Mouse (Mus musculus) MEL (cell line): ENCODE data around the gene Zfp385b. TPM values are rescaled to one million over a fixed set of nuclear protein-coding genes. Genes with fewer than 3 reads are reported as not detected.

Experiments
- DNase-seq: peaks from one replicate; pipeline ENCODE4 v3.0.0; 2011; ENCODE audit warnings: low read depth, low spot score
- H3K27ac ChIP-seq: 2 replicates; pipeline ENCODE4 v1.5.1; 2012; ENCODE audit warnings: low read depth, mild to moderate bottlenecking, control low read depth, low read length, moderate library complexity; ENCODE audit not compliant: control insufficient read depth
- H3K27me3 ChIP-seq, 2 experiments: fragments of 150-350 bp in 1 of 2; sonication (generic) in 1 of 2; 2 replicates each; pipeline ENCODE4 v1.6.1; 2012; ENCODE audit warnings: low read length in 2 of 2, mild to moderate bottlenecking in 2 of 2, improper control_type of control experiment in 1 of 2, moderate library complexity in 1 of 2; ENCODE audit not compliant: insufficient read depth in 2 of 2, control insufficient read depth in 1 of 2
- H3K36me3 ChIP-seq, 2 experiments: 2 replicates each; pipeline ENCODE4 v1.6.1; 2012 to 2014; ENCODE audit warnings: low read length in 2 of 2, improper control_type of control experiment in 1 of 2, inconsistent platforms in 1 of 2, mild to moderate bottlenecking in 1 of 2; ENCODE audit not compliant: insufficient read depth in 2 of 2, control insufficient read depth in 1 of 2
- H3K4me1 ChIP-seq, 2 experiments: fragments of 150-350 bp in 1 of 2; sonication (generic) in 1 of 2; 2 replicates each; pipeline ENCODE4 v1.6.1; 2012; ENCODE audit warnings: low read length in 2 of 2, improper control_type of control experiment in 1 of 2, mild to moderate bottlenecking in 1 of 2; ENCODE audit not compliant: insufficient read depth in 2 of 2, control insufficient read depth in 1 of 2
- H3K4me3 ChIP-seq, 2 experiments: fragments of 150-350 bp in 1 of 2; sonication (generic) in 1 of 2; 2 replicates each; pipeline ENCODE4 v1.5.1; 2012; ENCODE audit warnings: low read depth in 2 of 2, low read length in 2 of 2, mild to moderate bottlenecking in 2 of 2, moderate library complexity in 2 of 2, control low read depth in 1 of 2, improper control_type of control experiment in 1 of 2; ENCODE audit not compliant: control insufficient read depth in 1 of 2, insufficient read depth in 1 of 2
- H3K79me2 ChIP-seq: 2 replicates; pipeline ENCODE4 v1.6.1; 2012; ENCODE audit warnings: mild to moderate bottlenecking, low read length, moderate library complexity; ENCODE audit not compliant: control insufficient read depth, poor library complexity, insufficient read depth
- H3K9ac ChIP-seq: 2 replicates; pipeline ENCODE4 v1.6.1; 2012; ENCODE audit warnings: low read depth, mild to moderate bottlenecking, control low read depth, low read length, moderate library complexity; ENCODE audit not compliant: control insufficient read depth, poor library complexity, severe bottlenecking
- H3K9me3 ChIP-seq: fragments of 150-350 bp; sonication (generic); replicated peaks from 2 replicates; pipeline ENCODE4 v1.6.1; 2012; ENCODE audit warnings: mild to moderate bottlenecking, low read length, improper control_type of control experiment, moderate library complexity; ENCODE audit not compliant: insufficient read depth
- BHLHE40 ChIP-seq: IDR thresholded peaks from 2 replicates; pipeline ENCODE4 v1.6.1; 2012; ENCODE audit warnings: low read depth, mild to moderate bottlenecking, inconsistent platforms, low read length, improper control_type of control experiment, borderline replicate concordance
- CTCF ChIP-seq, 3 experiments: IDR thresholded peaks in 2 of 3; conservative IDR thresholded peaks in 1 of 3; 2 replicates each; pipeline ENCODE4 v1.5.1; 2011 to 2012; ENCODE audit warnings: low read length in 3 of 3, low read depth in 2 of 3, mild to moderate bottlenecking in 2 of 3, improper control_type of control experiment in 1 of 3, inconsistent platforms in 1 of 3, mixed read lengths in 1 of 3, moderate library complexity in 1 of 3; ENCODE audit not compliant: control insufficient read depth in 1 of 3, insufficient read depth in 1 of 3, poor library complexity in 1 of 3, severe bottlenecking in 1 of 3
- ELF1 ChIP-seq: IDR thresholded peaks from 2 replicates; pipeline ENCODE4 v1.6.1; 2014; ENCODE audit warnings: low read depth, mild to moderate bottlenecking, inconsistent platforms, low read length, improper control_type of control experiment, moderate library complexity
- EP300 ChIP-seq, 2 experiments: IDR thresholded peaks; 2 replicates each; pipeline ENCODE4 v1.6.1; 2011; ENCODE audit warnings: improper control_type of control experiment in 2 of 2, low read length in 2 of 2, low read depth in 1 of 2, mild to moderate bottlenecking in 1 of 2
- ETS1 ChIP-seq: IDR thresholded peaks from 2 replicates; pipeline ENCODE4 v1.6.1; 2012; ENCODE audit warnings: low read depth, mild to moderate bottlenecking, inconsistent platforms, low read length, improper control_type of control experiment, moderate library complexity
- GATA1 ChIP-seq: IDR thresholded peaks from 2 replicates; pipeline ENCODE4 v1.6.1; 2011; ENCODE audit warnings: low read depth, low read length, improper control_type of control experiment
- KAT2A ChIP-seq: conservative IDR thresholded peaks from 2 replicates; pipeline ENCODE4 v1.6.1; 2012; ENCODE audit warnings: low read depth, low read length, improper control_type of control experiment, inconsistent platforms
- MAFK ChIP-seq: IDR thresholded peaks from 2 replicates; pipeline ENCODE4 v1.6.1; 2011; ENCODE audit warnings: low read depth, mild to moderate bottlenecking, low read length, improper control_type of control experiment, borderline replicate concordance
- MAX ChIP-seq: IDR thresholded peaks from 2 replicates; pipeline ENCODE4 v1.6.1; 2011; ENCODE audit warnings: low read length, improper control_type of control experiment
- MEF2A ChIP-seq: IDR thresholded peaks from 2 replicates; pipeline ENCODE4 v1.6.1; 2014; ENCODE audit warnings: low read depth, mild to moderate bottlenecking, inconsistent platforms, low read length, improper control_type of control experiment; ENCODE audit not compliant: poor library complexity, insufficient replicate concordance, severe bottlenecking; ENCODE audit errors: extremely low read depth
- MXI1 ChIP-seq: IDR thresholded peaks from 2 replicates; pipeline ENCODE4 v1.6.1; 2011; ENCODE audit warnings: mild to moderate bottlenecking, low read depth, low read length, improper control_type of control experiment
- NELFE ChIP-seq: IDR thresholded peaks from 2 replicates; pipeline ENCODE4 v1.6.1; 2011; ENCODE audit warnings: low read depth, low read length, improper control_type of control experiment
- NRF1 ChIP-seq: IDR thresholded peaks from 2 replicates; pipeline ENCODE4 v1.6.1; 2014; ENCODE audit warnings: low read depth, mild to moderate bottlenecking, inconsistent platforms, low read length, improper control_type of control experiment, moderate library complexity; ENCODE audit not compliant: poor library complexity, insufficient read depth, severe bottlenecking
- POLR2AphosphoS2 ChIP-seq: IDR thresholded peaks from 2 replicates; pipeline ENCODE4 v1.6.1; 2011; ENCODE audit warnings: low read length, improper control_type of control experiment
- RAD21 ChIP-seq: IDR thresholded peaks from 2 replicates; pipeline ENCODE4 v1.6.1; 2011; ENCODE audit warnings: mild to moderate bottlenecking, low read depth, low read length, improper control_type of control experiment
- RCOR1 ChIP-seq: IDR thresholded peaks from 2 replicates; pipeline ENCODE4 v1.6.1; 2012; ENCODE audit warnings: low read depth, mild to moderate bottlenecking, inconsistent platforms, low read length, improper control_type of control experiment
- SIN3A ChIP-seq: IDR thresholded peaks from 2 replicates; pipeline ENCODE4 v1.6.1; 2012; ENCODE audit warnings: low read length, improper control_type of control experiment, inconsistent platforms
- USF2 ChIP-seq, 2 experiments: IDR thresholded peaks; 2 replicates each; pipeline ENCODE4 v1.6.1; 2011 to 2012; ENCODE audit warnings: improper control_type of control experiment in 2 of 2, low read length in 2 of 2, borderline replicate concordance in 1 of 2, inconsistent platforms in 1 of 2, low read depth in 1 of 2, mild to moderate bottlenecking in 1 of 2; ENCODE audit not compliant: insufficient read depth in 1 of 2
- ZC3H11A ChIP-seq: IDR thresholded peaks from 2 replicates; pipeline ENCODE4 v1.6.1; 2012; ENCODE audit warnings: low read depth, mild to moderate bottlenecking, inconsistent platforms, low read length, improper control_type of control experiment
- polyA plus RNA-seq, 2 experiments: library from polyadenylated mRNA; stranded (reverse) in 1 of 2; unstranded in 1 of 2; fragments of >175 nt in 1 of 2; fragments of >200 nt in 1 of 2; gene quantifications; 2 replicates each; pipeline versions ENCODE4 v1.2.1 to v1.2.4; 2012; ENCODE audit warnings: low replicate concordance in 2 of 2, low read depth in 1 of 2; ENCODE audit not compliant: insufficient read length in 2 of 2, insufficient read depth in 1 of 2, missing spikeins in 1 of 2
- total RNA-seq: library from RNA; depleted of rRNA; stranded (reverse); fragments of 300-350 nt; gene quantifications from 2 replicates; pipeline ENCODE4 v1.2.3, GENCODE M21; 2012

Gene Zfp385b
- total and polyA plus RNA-seq, 3 experiments = not detected

- TF ChIP-seq MEF2A (no peak), KAT2A (no peak), EP300 (IDR thresholded peaks at IDR 0.05; ENCODE audit: low read depth in 1 of 2, low read length in 2 of 2) (no peak), ETS1 (no peak), GATA1 (no peak), NELFE (no peak), SIN3A (no peak), POLR2AphosphoS2 (no peak), ZC3H11A (no peak), MAX (no peak), USF2 (IDR thresholded peaks at IDR 0.05; ENCODE audit: borderline replicate concordance in 1 of 2, insufficient read depth in 1 of 2, low read depth in 1 of 2, low read length in 2 of 2) (no peak)
- no peaks in the 10 kb centered on the region for H3K79me2 ChIP-seq
- H3K4me1 ChIP-seq = no peaks in the 10 kb centered on the region
- no peaks in the 10 kb centered on the region for H3K27me3 ChIP-seq
- no peaks in the 10 kb centered on the region for H3K36me3 ChIP-seq
- H3K9ac ChIP-seq = no peak overlapping the region
- no peak overlapping the region for H3K4me3 ChIP-seq
- no peaks in the 10 kb centered on the region for H3K9me3 ChIP-seq
- DNase-seq = no peak
- no peak overlapping the region for H3K27ac ChIP-seq
These were observed 347.1 kb downstream of the Zfp385b start for GRCm38 (mm10) chr2:77472254-77472837.

GRCm38 (mm10) chr2:77470716-77471115 is 348.7 kb downstream of the Zfp385b start:
- Histone ChIP-seq H3K27me3 (no peaks in the 10 kb centered on the region), H3K36me3 (no peaks in the 10 kb centered on the region), H3K79me2 (no peaks in the 10 kb centered on the region), H3K4me3 (no peak overlapping the region), H3K4me1 (no peaks in the 10 kb centered on the region), H3K9ac (no peak overlapping the region), H3K9me3 (no peaks in the 10 kb centered on the region), H3K27ac (no peak overlapping the region)
- no peak for DNase-seq
- no peak for TF ChIP-seq RCOR1
- TF ChIP-seq ETS1 = no peak
- no peak for TF ChIP-seq NRF1
- no peak for TF ChIP-seq RAD21
- no peak for TF ChIP-seq GATA1
- TF ChIP-seq MXI1 = no peak
- no peak for TF ChIP-seq MAFK
- no peak for TF ChIP-seq ELF1
- no peak for TF ChIP-seq POLR2AphosphoS2
- TF ChIP-seq MAX = no peak
- TF ChIP-seq BHLHE40 = no peak
- no peak for TF ChIP-seq CTCF (IDR thresholded peaks at IDR 0.05 in 2 of 3, conservative IDR thresholded peaks at IDR 0.05 in 1 of 3; ENCODE audit: control insufficient read depth in 1 of 3, insufficient read depth in 1 of 3, low read depth in 2 of 3, low read length in 3 of 3, poor library complexity in 1 of 3, severe bottlenecking in 1 of 3)
- TF ChIP-seq, all 39 proteins: peak for 0
